10 mouse cellular contexts compared by ENCODE assay signal in genomic region chr2:154551476-154551875, GRCm38 (mm10). TPM values are rescaled to one million over a fixed set of nuclear protein-coding genes. Genes with fewer than 3 reads are reported as not detected.
DNase-seq lines count a peak whose midpoint lies in the region; ATAC-seq and TF ChIP-seq lines count a peak whose summit lies in the region.
"Had no signal": no experiment of that assay in that cellular context is flagged by ENCODE, and none has a peak within 500 bp of the region (broad histone marks: within the 10 kb centered on the region; RNA-seq: fewer than 3 reads in every experiment).

TSS of gene Actl10 (plus strand) at chr2:154551776.

- no peak for TF ChIP-seq CTCF in midbrain, postnatal 0 days (IDR thresholded peaks at IDR 0.05)

- WGBS in kidney, embryonic 16.5 days: 66% methylated on average over 4 of the region's 4 CpGs
- WGBS in embryonic facial prominence, embryonic 15.5 days: 79% methylated on average over 4 of the region's 4 CpGs
- 76% methylated on average over 4 of the region's 4 CpGs for WGBS in intestine, embryonic 14.5 days
- 86% methylated on average over 4 of the region's 4 CpGs for WGBS in midbrain, postnatal 0 days

- H3K4me2 ChIP-seq in kidney, embryonic 16.5 days (replicated peaks; ENCODE audit: low read depth, low read length): peak within 1 kb of the TSS; percentile 50
- H3K4me2 ChIP-seq in embryonic facial prominence, embryonic 15.5 days (replicated peaks): peak within 1 kb of the TSS; percentile 45
- H3K4me2 ChIP-seq in intestine, embryonic 14.5 days (ENCODE audit: low read length): peak within 1 kb of the TSS; percentile 32
- H3K4me2 ChIP-seq in midbrain, postnatal 0 days (ENCODE audit: low read depth, low read length, poor library complexity, severe bottlenecking): peak within 1 kb of the TSS; percentile 30

- no peaks in the 10 kb centered on the region for H3K9me3 ChIP-seq in kidney, embryonic 16.5 days (ENCODE audit: low read length)
- no peaks in the 10 kb centered on the region for H3K9me3 ChIP-seq in embryonic facial prominence, embryonic 15.5 days (replicated peaks)
- no peaks in the 10 kb centered on the region for H3K9me3 ChIP-seq in intestine, embryonic 14.5 days (ENCODE audit: control insufficient read depth, low read length)
- H3K9me3 ChIP-seq in midbrain, postnatal 0 days (ENCODE audit: low read length): no peaks in the 10 kb centered on the region

- no peak for DNase-seq in kidney, postnatal 14 days
- DNase-seq in intestine, embryonic 14.5 days (ENCODE audit: low spot score): no peak
- DNase-seq in midbrain, postnatal 0 days (ENCODE audit: low spot score): no peak
- no peak for DNase-seq in right cerebral cortex, postnatal 36 days (ENCODE audit: low spot score in 2 of 2)
- no peak for DNase-seq in embryo, embryonic 9.5 days (ENCODE audit: extremely low spot score)
- no peak for DNase-seq in adrenal gland, adult 8-10 months
- DNase-seq: thymus, adult 18-20 months had no signal

- no peaks in the 10 kb centered on the region for H3K36me3 ChIP-seq in kidney, embryonic 16.5 days (ENCODE audit: insufficient read depth, low read length)
- no peaks in the 10 kb centered on the region for H3K36me3 ChIP-seq in embryonic facial prominence, embryonic 15.5 days
- H3K36me3 ChIP-seq in intestine, embryonic 14.5 days (ENCODE audit: control insufficient read depth, insufficient read depth, low read length): no peaks in the 10 kb centered on the region
- H3K36me3 ChIP-seq in midbrain, postnatal 0 days (ENCODE audit: insufficient read depth, low read length): 0 out of 2 replicates have a peak, but pooled peaks cover 3% of the 10 kb centered on the region

- peaks cover 24% of the 10 kb centered on the region for H3K4me1 ChIP-seq in kidney, embryonic 16.5 days (ENCODE audit: insufficient read depth, low read length)
- peaks cover 43% of the 10 kb centered on the region for H3K4me1 ChIP-seq in embryonic facial prominence, embryonic 15.5 days
- peaks cover 13% of the 10 kb centered on the region for H3K4me1 ChIP-seq in intestine, embryonic 14.5 days (replicated peaks; ENCODE audit: control insufficient read depth, insufficient read depth, low read length)
- peaks cover 14% of the 10 kb centered on the region; the same call in 1 of the 2 replicates for H3K4me1 ChIP-seq in midbrain, postnatal 0 days (ENCODE audit: insufficient read depth, low read length)

- no peak for ATAC-seq in kidney, embryonic 16.5 days (ENCODE audit: low FRiP score, low TSS enrichment)
- ATAC-seq in embryonic facial prominence, embryonic 15.5 days (ENCODE audit: insufficient number of reproducible peaks, low FRiP score, low TSS enrichment, low read depth): no peak
- no peak for ATAC-seq in intestine, embryonic 14.5 days (replicated peaks; ENCODE audit: low FRiP score, low TSS enrichment, low read depth)
- ATAC-seq in midbrain, postnatal 0 days (ENCODE audit: low FRiP score): no peak

- H3K27ac ChIP-seq in kidney, embryonic 16.5 days (ENCODE audit: low read length): no peak within 1 kb of the TSS
- H3K27ac ChIP-seq in embryonic facial prominence, embryonic 15.5 days (replicated peaks): peak within 1 kb of the TSS; percentile 18; the same call in 1 of the 2 replicates
- H3K27ac ChIP-seq in intestine, embryonic 14.5 days (ENCODE audit: low read depth): no peak within 1 kb of the TSS
- H3K27ac ChIP-seq in midbrain, postnatal 0 days (ENCODE audit: low read depth, low read length): no peak within 1 kb of the TSS

- H3K27me3 ChIP-seq in kidney, embryonic 16.5 days (ENCODE audit: insufficient read depth, low read length): peaks cover 25% of the 10 kb centered on the region
- H3K27me3 ChIP-seq in embryonic facial prominence, embryonic 15.5 days: peaks cover 7% of the 10 kb centered on the region
- H3K27me3 ChIP-seq in intestine, embryonic 14.5 days (replicated peaks; ENCODE audit: control insufficient read depth, insufficient read depth, low read length): peaks cover 36% of the 10 kb centered on the region
- no peaks in the 10 kb centered on the region for H3K27me3 ChIP-seq in midbrain, postnatal 0 days (ENCODE audit: insufficient read depth, low read length)

- H3K9ac ChIP-seq in kidney, embryonic 16.5 days (replicated peaks; ENCODE audit: low read length): no peak within 1 kb of the TSS
- H3K9ac ChIP-seq in embryonic facial prominence, embryonic 15.5 days: no peak within 1 kb of the TSS
- H3K9ac ChIP-seq in intestine, embryonic 14.5 days (ENCODE audit: low read length): no peak within 1 kb of the TSS
- no peak within 1 kb of the TSS for H3K9ac ChIP-seq in midbrain, postnatal 0 days (replicated peaks; ENCODE audit: low read length, poor library complexity, severe bottlenecking)

- peak within 1 kb of the TSS; percentile 15 for H3K4me3 ChIP-seq in kidney, embryonic 16.5 days (ENCODE audit: low read length)
- H3K4me3 ChIP-seq in embryonic facial prominence, embryonic 15.5 days (replicated peaks): peak within 1 kb of the TSS; percentile 22
- H3K4me3 ChIP-seq in intestine, embryonic 14.5 days (ENCODE audit: low read depth, low read length): no peak within 1 kb of the TSS
- no peak within 1 kb of the TSS for H3K4me3 ChIP-seq in midbrain, postnatal 0 days (ENCODE audit: low read depth, low read length)

RNA-seq across cellular contexts. Expression of gene Actl10, which starts in this region (rescaled TPM):
- 0.20 and 0.27 TPM in 2 replicates for polyA plus RNA-seq in kidney, embryonic 16.5 days (2015; fragmentation: Nextera tagmentation; extraction: Ambion mirVana)
- 0.17 and 0.25 TPM in 2 replicates for polyA plus RNA-seq in embryonic facial prominence, embryonic 15.5 days (2015; fragmentation: Nextera tagmentation; extraction: Ambion mirVana)
- polyA plus RNA-seq in intestine, embryonic 14.5 days (2014; fragmentation: Nextera tagmentation; extraction: Ambion mirVana): 0.23 and 0.27 TPM in 2 replicates
- not detected in 2 replicates for total RNA-seq in midbrain, postnatal 0 days (2014; rRNA removed)
- 0.11 and 0.16 TPM in 2 replicates for polyA plus RNA-seq in midbrain, postnatal 0 days (2015; fragmentation: Nextera tagmentation; extraction: Ambion mirVana)
- total RNA-seq in adrenal gland, adult 8-10 months (2022): under 1 TPM in 2 of 4 experiments, not detected in 2; 0.17 to 0.31 TPM
- total RNA-seq: left cerebral cortex, adult 8-10 months had no signal

Comparison
In these comparisons a context has a peak if more than half of its experiments do, and no peak if none do; other contexts are left out.
1. H3K4me3 ChIP-seq: peak in kidney, embryonic 16.5 days (single experiment) and embryonic facial prominence, embryonic 15.5 days (single experiment); none in intestine, embryonic 14.5 days (single experiment) and midbrain, postnatal 0 days (single experiment).
2. Peak in every context shown above with its lines, with median percentiles within 50 percentile points of each other: H3K4me2 ChIP-seq.